Mouse (Mus musculus): Measurements from ENCODE around the gene Fam3a. TPM values are rescaled to one million over a fixed set of nuclear protein-coding genes. Genes with fewer than 3 reads are reported as not detected.

The Fam3a gene
- polyA plus RNA-seq (2021; fragmentation: Nextera tagmentation): 20.2 and 22.8 TPM in 2 replicates
- long read RNA-seq, experiment 1, transcript Fam3a-206 (9 exons, 1,899 nt): major isoform, 36 of 43 reads
- long read RNA-seq, experiment 1, partial matches to known transcripts: 1 of 43 reads
- long read RNA-seq, experiment 1, other reads (novel, unspliced or antisense): 6 of 43 reads
- long read RNA-seq, experiment 2, transcript Fam3a-206 (9 exons, 1,899 nt): major isoform, 118 of 166 reads
- long read RNA-seq, experiment 2, partial matches to known transcripts: 9 of 166 reads
- long read RNA-seq, experiment 2, other reads (novel, unspliced or antisense): 34 of 166 reads

DNA sequence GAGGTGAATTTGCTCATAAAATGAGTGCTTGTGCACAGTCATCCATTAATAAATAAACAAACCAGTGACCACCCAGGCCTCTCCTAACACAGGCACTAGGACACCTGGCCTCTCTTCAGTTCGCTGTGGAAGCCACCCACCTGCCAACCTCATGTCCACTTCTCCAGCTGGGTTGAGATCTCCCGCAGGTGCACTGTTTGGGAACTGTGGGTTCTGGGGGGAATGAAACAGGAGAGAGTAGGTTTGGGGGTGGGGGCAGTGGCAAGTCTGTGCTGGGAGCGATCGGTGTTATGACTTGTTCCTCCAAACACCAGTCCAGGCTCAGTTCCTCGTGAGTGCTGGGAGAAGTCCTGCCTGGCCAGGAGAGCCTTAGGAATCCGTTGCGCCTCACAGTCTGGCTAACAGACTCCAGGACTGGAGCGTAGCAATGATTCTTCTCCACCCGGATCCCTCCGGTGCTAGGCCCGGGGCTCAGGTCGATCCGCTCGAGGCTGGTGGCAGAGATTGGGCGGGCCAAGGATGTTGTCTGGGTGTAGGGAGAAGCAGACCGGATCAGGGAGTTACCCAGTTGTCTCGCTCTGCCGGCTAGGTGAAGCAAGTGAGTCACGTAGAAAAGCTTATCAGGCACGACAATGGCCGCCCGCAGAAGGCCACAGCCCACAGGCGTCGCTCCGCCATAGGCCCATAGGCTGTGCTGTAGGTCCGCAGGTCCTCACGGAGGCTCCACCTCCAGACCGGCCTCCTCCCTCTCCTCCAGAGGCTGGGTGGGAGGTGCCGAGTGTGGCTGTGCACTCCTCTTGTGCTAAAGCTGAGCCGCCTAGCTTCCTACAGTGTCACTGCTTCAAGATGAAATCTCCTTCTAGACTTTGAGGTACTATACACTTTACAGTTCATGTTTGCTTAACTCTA, at the start of gene Fam3a, which contains the start of gene Ikbkg:
TSS of gene Fam3a (minus strand) at position 738 of the 909 bp plus-strand sequence.
TSS of gene Ikbkg (plus strand) at position 756 of the 909 bp plus-strand sequence.

DNA sequence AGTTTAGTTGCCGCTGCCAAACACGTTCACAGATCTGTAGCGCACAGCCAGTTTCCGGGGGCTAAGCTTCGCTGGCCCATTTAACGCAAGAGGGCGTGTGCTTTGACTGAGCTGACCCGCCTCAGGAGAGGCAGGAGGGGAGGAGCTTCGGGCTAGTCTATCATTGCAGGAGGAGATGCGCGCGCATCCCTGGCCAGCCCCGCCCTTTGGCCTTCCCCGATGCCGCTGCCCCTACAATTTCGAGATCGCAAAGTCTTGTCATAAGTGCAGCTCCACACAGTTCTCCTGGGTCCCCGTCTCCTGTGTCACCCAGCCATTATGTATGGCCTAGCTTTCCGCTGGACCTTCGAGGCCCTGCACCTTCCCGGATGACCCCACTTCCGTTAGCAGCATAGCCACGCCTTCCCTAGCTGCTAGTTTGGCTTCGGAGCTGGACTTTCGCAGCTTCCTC, 35.8 kb upstream of the Fam3a start, which contains the start of gene G6pdx:
TSS of gene G6pdx (minus strand) at position 369 of the 451 bp plus-strand sequence.

DNA sequence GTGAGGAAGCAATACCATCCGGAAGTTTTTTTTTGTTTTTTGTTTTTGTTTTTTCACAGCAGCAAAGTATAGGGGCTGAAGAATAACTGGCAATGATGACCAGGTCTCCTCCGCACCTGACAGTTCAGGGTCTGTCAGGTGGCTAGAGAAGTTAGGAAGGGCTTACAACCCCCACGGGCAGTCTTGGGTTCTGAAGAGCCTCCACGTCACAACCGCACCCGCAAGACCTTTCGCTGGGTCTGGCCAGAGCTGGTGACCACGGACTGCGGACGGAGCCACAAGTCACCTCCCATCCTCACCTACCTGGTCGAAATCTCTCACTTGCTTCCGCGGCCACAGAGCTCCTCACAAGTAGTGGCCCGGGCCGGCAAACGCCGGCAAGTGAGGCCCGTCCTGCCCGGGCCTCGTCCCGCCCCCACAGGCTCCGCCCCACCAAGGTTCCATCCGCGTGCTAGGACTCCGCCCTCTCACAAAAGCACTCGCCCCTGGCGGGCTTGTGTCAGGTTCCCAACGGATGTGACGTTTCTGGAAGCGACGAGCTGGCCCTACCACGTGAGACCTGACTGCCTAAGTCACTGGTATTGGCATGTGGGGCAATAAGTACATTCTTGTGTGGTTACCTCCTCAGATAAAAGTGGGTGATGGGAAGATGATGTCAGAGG, 20.1 kb downstream of the Fam3a start, which contains the start of the genes Ubl4a and Slc10a3:
TSS of gene Ubl4a (minus strand) at position 331 of the 662 bp plus-strand sequence.
TSS of gene Slc10a3 (minus strand) at position 462 of the 662 bp plus-strand sequence.

DNA sequence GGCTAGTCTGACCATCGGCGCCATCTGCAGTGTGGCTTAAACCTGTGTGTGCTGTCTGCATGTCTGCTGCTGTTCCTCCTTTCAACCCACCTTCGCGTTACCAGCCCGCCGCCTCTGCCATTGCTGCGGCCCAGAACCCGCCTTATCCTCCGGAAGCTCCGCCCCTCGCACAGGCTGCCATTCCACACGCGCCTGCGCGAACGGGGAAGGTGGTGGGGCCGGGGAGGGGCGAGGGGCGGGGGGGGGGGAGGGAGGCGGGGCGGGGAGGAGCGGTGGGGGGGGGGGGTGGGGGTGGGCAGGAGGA, 39.7 kb downstream of the Fam3a start, which contains the start of gene Lage3:
TSS of gene Lage3 (minus strand) at position 152 of the 304 bp plus-strand sequence.

Other genes with a start within 250 kb of the Fam3a start
- not detected in 2 replicates for gene Tex28, start 225.4 kb downstream of the Fam3a start, polyA plus RNA-seq (2021; fragmentation: Nextera tagmentation)
- gene Tktl1, start 216.0 kb downstream of the Fam3a start, polyA plus RNA-seq (2021; fragmentation: Nextera tagmentation): not detected in 2 replicates
- 2.1 and 4.3 TPM in 2 replicates for gene Flna, start 143.5 kb downstream of the Fam3a start, polyA plus RNA-seq (2021; fragmentation: Nextera tagmentation)
- 7.1 and 8.8 TPM in 2 replicates for gene Emd, start 138.6 kb downstream of the Fam3a start, polyA plus RNA-seq (2021; fragmentation: Nextera tagmentation)
- gene Rpl10, start 122.5 kb downstream of the Fam3a start, polyA plus RNA-seq (2021; fragmentation: Nextera tagmentation): 1,201 and 1,311 TPM in 2 replicates
- 29.8 and 29.9 TPM in 2 replicates for gene Taz, start 111.4 kb downstream of the Fam3a start, polyA plus RNA-seq (2021; fragmentation: Nextera tagmentation)
- 1.7 and 2.5 TPM in 2 replicates for gene Dnase1l1, start 110.9 kb downstream of the Fam3a start, polyA plus RNA-seq (2021; fragmentation: Nextera tagmentation)
- 140 and 145 TPM in 2 replicates for gene Atp6ap1, start 96.2 kb downstream of the Fam3a start, polyA plus RNA-seq (2021; fragmentation: Nextera tagmentation)
- gene Gdi1, start 88.3 kb downstream of the Fam3a start, polyA plus RNA-seq (2021; fragmentation: Nextera tagmentation): 178 and 191 TPM in 2 replicates
- gene Fam50a, start 80.2 kb downstream of the Fam3a start, polyA plus RNA-seq (2021; fragmentation: Nextera tagmentation): 23.2 and 25.5 TPM in 2 replicates
- gene Plxna3, start 64.2 kb downstream of the Fam3a start, polyA plus RNA-seq (2021; fragmentation: Nextera tagmentation): 1.3 and 1.4 TPM in 2 replicates
- gene Lage3, start 39.7 kb downstream of the Fam3a start, polyA plus RNA-seq (2021; fragmentation: Nextera tagmentation): 44.3 and 46.1 TPM in 2 replicates
- gene Ubl4a, start 20.1 kb downstream of the Fam3a start, polyA plus RNA-seq (2021; fragmentation: Nextera tagmentation): 95.4 and 96.6 TPM in 2 replicates
- gene Slc10a3, start 19.9 kb downstream of the Fam3a start, polyA plus RNA-seq (2021; fragmentation: Nextera tagmentation): 4.0 and 4.5 TPM in 2 replicates
- 7.0 and 9.0 TPM in 2 replicates for gene Ikbkg, start within 50 bp of the Fam3a start, polyA plus RNA-seq (2021; fragmentation: Nextera tagmentation)
- gene G6pdx, start 35.9 kb upstream of the Fam3a start, polyA plus RNA-seq (2021; fragmentation: Nextera tagmentation): 19.0 and 19.5 TPM in 2 replicates
- not detected in 2 replicates for gene Gm6880, start 88.1 kb upstream of the Fam3a start, polyA plus RNA-seq (2021; fragmentation: Nextera tagmentation)
- not detected in 2 replicates for gene Olfr1326-ps1, start 181.6 kb upstream of the Fam3a start, polyA plus RNA-seq (2021; fragmentation: Nextera tagmentation)
- not detected in 2 replicates for gene Olfr1325, start 199.4 kb upstream of the Fam3a start, polyA plus RNA-seq (2021; fragmentation: Nextera tagmentation)

Measured in layer of hippocampus, adult 6 months (tissue).